8 mouse cellular contexts compared by ENCODE assay signal in genomic region chr19:34526941-34527682, GRCm38 (mm10). TPM values are rescaled to one million over a fixed set of nuclear protein-coding genes. Genes with fewer than 3 reads are reported as not detected.
DNase-seq lines count a peak whose midpoint lies in the region; ATAC-seq lines count a peak whose summit lies in the region.

TSS of gene Lipa (minus strand) at chr19:34527474.

- peak; percentile 100 for ATAC-seq in heart, embryonic 14.5 days (ENCODE audit: insufficient number of reproducible peaks, insufficient read depth, low FRiP score, low read depth)
- ATAC-seq in liver, embryonic 13.5 days (ENCODE audit: low read depth) = peak; percentile 100
- ATAC-seq in stomach, embryonic 16.5 days (ENCODE audit: insufficient read depth, low FRiP score) = peak; percentile 100

- H3K4me3 ChIP-seq in heart, embryonic 14.5 days (ENCODE audit: control insufficient read depth in 1 of 2, insufficient read depth in 1 of 2, low read depth in 1 of 2, low read length in 2 of 2) = peak within 1 kb of the TSS; percentile 65 to 81
- H3K4me3 ChIP-seq in liver, embryonic 13.5 days (replicated peaks) = peak within 1 kb of the TSS; percentile 69
- peak within 1 kb of the TSS; percentile 86 for H3K4me3 ChIP-seq in stomach, embryonic 16.5 days (replicated peaks; ENCODE audit: low read length)

- DNase-seq in CD4-positive, CD25-positive, alpha-beta regulatory T cell, adult 2 months (ENCODE audit: low read depth, low spot score) = peak; percentile 92
- DNase-seq in c-Kit-negative CD71-positive TER-119-positive erythroid progenitor cells, embryonic 14.5 days (ENCODE audit: low read depth, low spot score) = peak; percentile 81
- DNase-seq in fibroblast of lung, adult 2 months (ENCODE audit: low read depth) = peak; percentile 97
- peak; percentile 98 for DNase-seq in kidney, postnatal 14 days
- DNase-seq in liver, embryonic 13.5 days = peak; percentile 91
- DNase-seq in neural tube, embryonic 10.5 days (ENCODE audit: extremely low spot score, low spot score) = peak; percentile 83

- H3K4me2 ChIP-seq in heart, embryonic 14.5 days (ENCODE audit: low read length) = peak within 1 kb of the TSS; percentile 94
- H3K4me2 ChIP-seq in liver, embryonic 13.5 days = peak within 1 kb of the TSS; percentile 88
- H3K4me2 ChIP-seq in stomach, embryonic 16.5 days (ENCODE audit: low read depth, low read length) = peak within 1 kb of the TSS; percentile 91

- H3K4me1 ChIP-seq in heart, embryonic 14.5 days (ENCODE audit: control insufficient read depth in 2 of 2, insufficient read depth in 2 of 2, low read length in 2 of 2) = peaks cover 5% of the 10 kb centered on the region in 2 experiments; a peak in 3 of 4 replicates
- peaks cover 18% of the 10 kb centered on the region for H3K4me1 ChIP-seq in liver, embryonic 13.5 days (replicated peaks)
- peaks cover 10% of the 10 kb centered on the region for H3K4me1 ChIP-seq in stomach, embryonic 16.5 days (ENCODE audit: control insufficient read depth, insufficient read depth, low read length)

- no peaks in the 10 kb centered on the region for H3K9me3 ChIP-seq in heart, embryonic 14.5 days (ENCODE audit: control insufficient read depth, low read length)
- no peaks in the 10 kb centered on the region for H3K9me3 ChIP-seq in liver, embryonic 13.5 days (replicated peaks)
- no peaks in the 10 kb centered on the region for H3K9me3 ChIP-seq in stomach, embryonic 16.5 days (replicated peaks; ENCODE audit: control insufficient read depth, low read length)

- H3K27ac ChIP-seq in heart, embryonic 14.5 days (replicated peaks in 1 of 2; ENCODE audit: control insufficient read depth in 1 of 2, insufficient read depth in 1 of 2, low read depth in 2 of 2, low read length in 2 of 2) = peak within 1 kb of the TSS; percentile 12 to 68
- peak within 1 kb of the TSS; percentile 76 for H3K27ac ChIP-seq in liver, embryonic 13.5 days
- H3K27ac ChIP-seq in stomach, embryonic 16.5 days (ENCODE audit: low read length) = peak within 1 kb of the TSS; percentile 64

- under 1% methylated on average over 29 of the region's 29 CpGs for WGBS in heart, embryonic 14.5 days
- WGBS in liver, embryonic 13.5 days (ENCODE audit: insufficient replicate concordance) = under 1% methylated on average over 29 of the region's 29 CpGs
- under 1% methylated on average over 29 of the region's 29 CpGs for WGBS in stomach, embryonic 16.5 days

- H3K9ac ChIP-seq in heart, embryonic 14.5 days (ENCODE audit: low read length) = peak within 1 kb of the TSS; percentile 86
- peak within 1 kb of the TSS; percentile 74 for H3K9ac ChIP-seq in liver, embryonic 13.5 days
- H3K9ac ChIP-seq in stomach, embryonic 16.5 days (ENCODE audit: low read length) = peak within 1 kb of the TSS; percentile 83

- H3K27me3 ChIP-seq in heart, embryonic 14.5 days (ENCODE audit: control insufficient read depth, insufficient read depth, low read length) = no peaks in the 10 kb centered on the region
- H3K27me3 ChIP-seq in liver, embryonic 13.5 days = no peaks in the 10 kb centered on the region
- H3K27me3 ChIP-seq in stomach, embryonic 16.5 days (ENCODE audit: control insufficient read depth, insufficient read depth, low read length) = no peaks in the 10 kb centered on the region

- H3K36me3 ChIP-seq in heart, embryonic 14.5 days (ENCODE audit: control insufficient read depth, insufficient read depth, low read length) = no peaks in the 10 kb centered on the region
- H3K36me3 ChIP-seq in liver, embryonic 13.5 days = 0 out of 2 replicates have a peak, but pooled peaks cover 4% of the 10 kb centered on the region
- no peaks in the 10 kb centered on the region for H3K36me3 ChIP-seq in stomach, embryonic 16.5 days (ENCODE audit: control insufficient read depth, insufficient read depth, low read length)

RNA-seq across cellular contexts. Expression of gene Lipa, which starts in this region (rescaled TPM):
- polyA plus RNA-seq in heart, embryonic 14.5 days (2014; fragmentation: Nextera tagmentation; extraction: Ambion mirVana) = 37.0 and 37.9 TPM in 2 replicates
- polyA plus RNA-seq in liver, embryonic 13.5 days (2015; fragmentation: Nextera tagmentation; extraction: Ambion mirVana) = 34.1 and 45.0 TPM in 2 replicates
- polyA plus RNA-seq in stomach, embryonic 16.5 days (2015; fragmentation: Nextera tagmentation; extraction: Ambion mirVana) = 31.2 and 32.4 TPM in 2 replicates

Comparison
In these comparisons a context has a peak if more than half of its experiments do, and no peak if none do; other contexts are left out.
1. Peak in every context shown above with its lines: DNase-seq, ATAC-seq, H3K4me3 ChIP-seq and H3K27ac ChIP-seq.